Mouse (Mus musculus) heart, embryonic 14.5 days (tissue): ENCODE results near the gene Fam227a. TPM values are rescaled to one million over a fixed set of nuclear protein-coding genes. Genes with fewer than 3 reads are reported as not detected.
A peak's percentile ranks its signal among the peaks of the same experiment; 100 is the strongest.

Experiments used
- ATAC-seq: fragments of 200-750 bp; cut with Nextera tagmentation; 2 replicates; pipeline ENCODE4 v1.8.0; 2017; ENCODE audit warnings: low read depth, moderate TSS enrichment; ENCODE audit not compliant: insufficient number of reproducible peaks, insufficient read depth, low FRiP score
- H3K27ac ChIP-seq, 2 experiments: fragments of 200-500 bp in 1 of 2; fragments of 300-500 bp in 1 of 2; sonication (generic) in 1 of 2; replicated peaks in 1 of 2; 2 replicates each; pipeline ENCODE4 v1.5.1; 2012 to 2014; ENCODE audit warnings: low read depth in 2 of 2, low read length in 2 of 2, control low read depth in 1 of 2, mild to moderate bottlenecking in 1 of 2, mixed read lengths in 1 of 2; ENCODE audit not compliant: control insufficient read depth in 1 of 2, insufficient read depth in 1 of 2
- H3K27me3 ChIP-seq: fragments of 300-500 bp; sonication (generic); 2 replicates; pipeline ENCODE4 v1.6.1; 2014; ENCODE audit warnings: mild to moderate bottlenecking, low read length, control low read depth; ENCODE audit not compliant: control insufficient read depth, insufficient read depth
- H3K36me3 ChIP-seq: fragments of 300-500 bp; sonication (generic); 2 replicates; pipeline ENCODE4 v1.6.1; 2014; ENCODE audit warnings: mild to moderate bottlenecking, control low read depth, low read length, mixed read lengths; ENCODE audit not compliant: control insufficient read depth, insufficient read depth
- H3K4me1 ChIP-seq, 2 experiments: fragments of 200-500 bp in 1 of 2; fragments of 300-500 bp in 1 of 2; sonication (generic) in 1 of 2; 2 replicates each; pipeline ENCODE4 v1.6.1; 2012 to 2014; ENCODE audit warnings: low read length in 2 of 2, control low read depth in 1 of 2, mixed read lengths in 1 of 2; ENCODE audit not compliant: control insufficient read depth in 2 of 2, insufficient read depth in 2 of 2
- H3K4me2 ChIP-seq: fragments of 300-500 bp; sonication (generic); 2 replicates; pipeline ENCODE4 v1.6.1; 2014; ENCODE audit warnings: mild to moderate bottlenecking, low read length
- H3K4me3 ChIP-seq, 2 experiments: fragments of 200-500 bp in 1 of 2; fragments of 300-500 bp in 1 of 2; sonication (generic) in 1 of 2; 2 replicates each; pipeline ENCODE4 v1.5.1; 2012 to 2014; ENCODE audit warnings: low read length in 2 of 2, mild to moderate bottlenecking in 2 of 2, control low read depth in 1 of 2, low read depth in 1 of 2, moderate library complexity in 1 of 2; ENCODE audit not compliant: control insufficient read depth in 1 of 2, insufficient read depth in 1 of 2
- H3K9ac ChIP-seq: fragments of 300-500 bp; sonication (generic); 2 replicates; pipeline ENCODE4 v1.6.1; 2014; ENCODE audit warnings: mild to moderate bottlenecking, low read length
- H3K9me3 ChIP-seq: fragments of 300-500 bp; sonication (generic); 2 replicates; pipeline ENCODE4 v1.6.1; 2016; ENCODE audit warnings: low read length, control low read depth; ENCODE audit not compliant: control insufficient read depth
- WGBS: fragments of 180-500 bp; shearing (Covaris S2); extraction: QIAGEN DNeasy Blood & Tissue Kit; methylation state at CpG from one replicate; pipeline ENCODE4 v1.1.7; 2014; 5-methylcytosine and 5-hydroxymethylcytosine counted together
- polyA plus RNA-seq: library from polyadenylated mRNA; unstranded; fragments of >200 nt; fragmentation: Nextera tagmentation; extraction: Ambion mirVana; gene quantifications from 2 replicates; pipeline ENCODE4 v1.2.1, GENCODE M21; 2014

Gene Fam227a
- polyA plus RNA-seq: 0.66 and 2.0 TPM in 2 replicates

DNA sequence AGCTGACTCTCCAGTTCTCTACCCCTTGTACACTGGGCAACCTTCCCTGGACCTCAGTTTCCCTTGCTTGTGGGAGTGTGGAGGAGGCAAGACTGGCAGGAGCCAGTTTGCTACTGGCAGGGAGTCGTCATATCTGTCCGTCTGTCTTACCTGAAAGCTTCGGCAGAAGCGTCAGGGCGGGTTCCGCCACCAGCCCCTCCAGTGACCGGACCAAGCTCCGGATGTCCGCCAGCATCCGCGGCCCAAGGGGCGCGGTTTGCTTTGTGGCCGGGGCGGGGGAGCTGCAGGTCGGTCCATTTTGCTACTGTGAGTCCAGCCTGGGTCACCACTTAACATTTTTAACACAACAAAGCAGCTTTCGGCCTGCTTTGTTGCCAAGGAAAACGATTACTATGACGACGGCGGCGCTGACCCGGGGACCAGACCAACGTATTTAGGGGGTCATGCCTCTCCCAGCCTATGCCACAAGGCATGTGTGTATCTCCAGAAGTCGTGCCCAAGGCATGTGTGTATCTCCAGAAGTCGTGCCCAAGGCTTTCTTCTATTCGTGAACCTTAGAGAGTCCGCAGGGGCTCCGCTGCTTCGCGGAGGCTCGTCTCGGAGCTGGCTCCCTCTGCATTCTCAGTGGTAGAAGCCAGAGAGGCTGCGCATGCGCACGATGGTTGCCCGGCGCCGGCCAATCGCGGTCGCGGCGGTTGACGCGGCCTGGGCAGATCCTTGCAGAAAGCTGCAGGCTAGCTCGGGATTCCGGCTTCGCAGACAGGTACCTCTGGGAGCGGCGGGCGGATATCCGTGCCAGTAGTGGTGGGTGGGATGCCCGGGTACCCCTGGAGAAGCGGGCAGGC is at the start of gene Fam227a, which contains the start of gene Cby1:
Gene Fam227a (minus strand): TSS at position 426 of the 845 bp plus-strand sequence.
Gene Cby1 (plus strand): TSS at position 669 of the 845 bp plus-strand sequence.
- H3K36me3 ChIP-seq: peaks cover 19% of the 10 kb centered on the region; the same call in 1 of the 2 replicates
- peak within 1 kb of the TSS; percentile 98 for H3K4me2 ChIP-seq
- H3K4me1 ChIP-seq: peaks cover 5 to 10% of the 10 kb centered on the region in 2 experiments
- H3K9me3 ChIP-seq: 0 out of 2 replicates have a peak, but pooled peaks cover 3% of the 10 kb centered on the region
- peak; percentile 68 for ATAC-seq
- under 1% methylated on average over 55 of the region's 55 CpGs for WGBS
- no peaks in the 10 kb centered on the region for H3K27me3 ChIP-seq
- H3K27ac ChIP-seq: peak within 1 kb of the TSS; percentile 87 to 97
- peak within 1 kb of the TSS; percentile 86 for H3K9ac ChIP-seq
- peak within 1 kb of the TSS; percentile 71 to 82 for H3K4me3 ChIP-seq

DNA sequence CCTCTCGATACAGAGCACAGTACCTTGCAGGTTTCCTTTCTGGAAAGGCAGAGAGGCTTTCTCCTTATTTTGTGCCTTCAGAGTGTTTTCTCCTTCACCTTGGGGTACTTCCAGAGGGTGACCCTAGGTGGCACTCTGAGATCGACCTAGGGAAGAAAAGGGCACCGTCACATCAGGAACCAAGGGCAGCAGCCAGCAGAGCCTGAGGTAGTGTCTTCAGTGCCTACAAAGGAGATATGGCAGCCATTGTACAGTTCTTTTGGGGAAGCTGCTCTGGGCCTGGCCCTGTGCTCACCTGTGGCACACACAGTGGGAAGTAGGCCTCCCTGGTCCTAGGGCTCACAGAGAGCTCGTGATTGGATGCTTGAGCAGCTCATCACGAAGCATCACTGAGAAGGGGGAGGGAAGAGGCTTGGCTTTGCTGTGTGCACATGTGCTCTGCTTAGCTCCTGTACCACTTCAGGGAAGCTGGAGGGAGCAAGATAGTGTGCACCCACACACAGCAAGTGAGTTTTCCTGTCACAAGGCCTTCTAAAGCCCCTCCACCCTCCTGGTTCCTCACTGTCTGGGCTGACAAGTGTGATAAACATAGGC is 49.6 kb upstream of the Fam227a start:
- no peak for ATAC-seq
- no peak overlapping the region for H3K27ac ChIP-seq
- no peak overlapping the region for H3K4me3 ChIP-seq
- H3K9ac ChIP-seq: no peak overlapping the region
- H3K4me2 ChIP-seq: no peak overlapping the region
- peaks cover 63% of the 10 kb centered on the region for H3K36me3 ChIP-seq
- H3K9me3 ChIP-seq: no peaks in the 10 kb centered on the region
- no peaks in the 10 kb centered on the region for H3K27me3 ChIP-seq
- 88% methylated on average over 5 of the region's 5 CpGs for WGBS
- no peaks in the 10 kb centered on the region for H3K4me1 ChIP-seq

- Histone ChIP-seq H3K9me3 (no peaks in the 10 kb centered on the region), H3K4me2 (no peak overlapping the region), H3K4me3 (no peak overlapping the region), H3K27me3 (no peaks in the 10 kb centered on the region), H3K27ac (no peak overlapping the region), H3K36me3 (peaks cover 47% of the 10 kb centered on the region), H3K4me1 (no peaks in the 10 kb centered on the region), H3K9ac (0 out of 2 replicates have a peak overlapping the region, but pooled peaks have one; percentile 48)
- 73% methylated on average over 17 of the region's 17 CpGs for WGBS
- ATAC-seq: no peak
Observed at GRCm38 (mm10) chr15:79706603-79707214, 48.0 kb upstream of the Fam227a start.

GRCm38 (mm10) chr15:79697558-79698187 is 38.9 kb upstream of the Fam227a start:
- no peak overlapping the region; a peak in 1 of 4 replicates for H3K27ac ChIP-seq
- H3K4me3 ChIP-seq: no peak overlapping the region
- WGBS: 74% methylated on average over 9 of the region's 9 CpGs

GRCm38 (mm10) chr15:79697011-79697410 is 38.3 kb upstream of the Fam227a start:
- Histone ChIP-seq H3K4me1 (peaks cover 7 to 11% of the 10 kb centered on the region in 2 experiments), H3K4me2 (no peak overlapping the region), H3K4me3 (no peak overlapping the region), H3K27me3 (no peaks in the 10 kb centered on the region), H3K36me3 (peaks cover 10% of the 10 kb centered on the region), H3K27ac (no peak overlapping the region; a peak in 1 of 4 replicates), H3K9ac (no peak overlapping the region), H3K9me3 (no peaks in the 10 kb centered on the region)
- no peak for ATAC-seq
- WGBS: 85% methylated on average over 6 of the region's 6 CpGs

More at GRCm38 (mm10) chr15:79697558-79698187, 38.9 kb upstream of the Fam227a start:
- ATAC-seq: no peak
- peaks cover 10% of the 10 kb centered on the region for H3K36me3 ChIP-seq
- H3K4me1 ChIP-seq: peaks cover 6 to 11% of the 10 kb centered on the region in 2 experiments; a peak in 3 of 4 replicates
- H3K4me2 ChIP-seq: no peak overlapping the region
- no peak overlapping the region for H3K9ac ChIP-seq
- H3K27me3 ChIP-seq: no peaks in the 10 kb centered on the region
- H3K9me3 ChIP-seq: no peaks in the 10 kb centered on the region

DNA sequence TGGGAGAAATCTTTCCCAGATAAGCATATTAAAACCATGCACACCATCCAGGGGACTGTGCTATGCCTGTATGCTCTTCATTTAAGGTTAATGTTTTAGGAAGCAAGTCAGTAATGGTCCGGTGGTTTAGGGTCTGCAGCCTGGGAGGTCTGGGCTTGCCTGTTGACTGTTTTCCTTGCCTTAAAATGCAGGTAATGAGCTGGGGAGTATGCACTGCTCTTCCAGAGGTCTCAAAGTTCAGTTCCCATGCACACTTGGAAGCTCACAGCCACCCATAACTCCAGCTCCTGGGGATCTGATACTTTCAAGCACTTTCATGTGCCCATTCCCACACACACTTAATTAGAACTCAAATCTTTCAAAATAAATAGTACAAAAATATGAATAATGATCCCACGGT is 37.8 kb upstream of the Fam227a start:
- ATAC-seq: no peak
- 91% methylated on average over 2 of the region's 2 CpGs for WGBS
- H3K4me1 ChIP-seq: peaks cover 12% of the 10 kb centered on the region in 2 experiments
- H3K9me3 ChIP-seq: no peaks in the 10 kb centered on the region
- H3K36me3 ChIP-seq: peaks cover 10% of the 10 kb centered on the region
- H3K27me3 ChIP-seq: no peaks in the 10 kb centered on the region
- H3K4me2 ChIP-seq: no peak overlapping the region
- no peak overlapping the region for H3K9ac ChIP-seq
- H3K27ac ChIP-seq: no peak overlapping the region
- no peak overlapping the region for H3K4me3 ChIP-seq

GRCm38 (mm10) chr15:79695516-79695915 is 36.8 kb upstream of the Fam227a start:
- Histone ChIP-seq H3K27ac (no peak overlapping the region), H3K9ac (no peak overlapping the region), H3K36me3 (peaks cover 10% of the 10 kb centered on the region), H3K27me3 (no peaks in the 10 kb centered on the region), H3K4me2 (no peak overlapping the region), H3K4me3 (no peak overlapping the region), H3K9me3 (no peaks in the 10 kb centered on the region), H3K4me1 (peaks cover 14% of the 10 kb centered on the region in 2 experiments)
- no peak for ATAC-seq
- WGBS: 55% methylated on average over 3 of the region's 3 CpGs
